Mouse (Mus musculus) heart, embryonic 16.5 days (tissue): ENCODE results near the gene Ddr1. TPM values are rescaled to one million over a fixed set of nuclear protein-coding genes. Genes with fewer than 3 reads are reported as not detected.

Experiments
- ATAC-seq: fragments of 200-750 bp; cut with Nextera tagmentation; replicated peaks from 2 replicates; pipeline ENCODE4 v1.8.0; 2017; ENCODE audit warnings: moderate number of reproducible peaks; ENCODE audit not compliant: insufficient read depth, low FRiP score; ENCODE audit errors: extremely low read depth
- H3K27ac ChIP-seq: fragments of 300-500 bp; sonication (generic); 2 replicates; pipeline ENCODE4 v1.5.1; 2014; ENCODE audit warnings: mild to moderate bottlenecking, low read length, control low read depth, moderate library complexity
- H3K27me3 ChIP-seq: fragments of 300-500 bp; sonication (generic); 2 replicates; pipeline ENCODE4 v1.6.1; 2014; ENCODE audit warnings: low read length, mixed read lengths; ENCODE audit not compliant: control insufficient read depth, insufficient read depth
- H3K36me3 ChIP-seq: fragments of 300-500 bp; sonication (generic); 2 replicates; pipeline ENCODE4 v1.6.1; 2014; ENCODE audit not compliant: control insufficient read depth, insufficient read depth
- H3K4me1 ChIP-seq: fragments of 300-500 bp; sonication (generic); 2 replicates; pipeline ENCODE4 v1.6.1; 2014; ENCODE audit warnings: low read length, mixed read lengths; ENCODE audit not compliant: control insufficient read depth, insufficient read depth
- H3K4me2 ChIP-seq: fragments of 300-500 bp; sonication (generic); 2 replicates; pipeline ENCODE4 v1.6.1; 2014; ENCODE audit warnings: low read depth, mild to moderate bottlenecking, control low read depth, low read length
- H3K4me3 ChIP-seq: fragments of 300-500 bp; sonication (generic); 2 replicates; pipeline ENCODE4 v1.5.1; 2014; ENCODE audit warnings: mild to moderate bottlenecking, control low read depth, low read length
- H3K9ac ChIP-seq: fragments of 300-500 bp; sonication (generic); 2 replicates; pipeline ENCODE4 v1.6.1; 2014; ENCODE audit warnings: low read length, control low read depth
- H3K9me3 ChIP-seq: fragments of 300-500 bp; sonication (generic); replicated peaks from 2 replicates; pipeline ENCODE4 v1.6.1; 2016; ENCODE audit warnings: low read length; ENCODE audit not compliant: control insufficient read depth
- WGBS: fragments of 180-500 bp; shearing (Covaris S2); extraction: QIAGEN DNeasy Blood & Tissue Kit; methylation state at CpG from one replicate; pipeline ENCODE4 v1.1.7; 2014; 5-methylcytosine and 5-hydroxymethylcytosine counted together
- polyA plus RNA-seq: library from polyadenylated mRNA; unstranded; fragments of >200 nt; fragmentation: Nextera tagmentation; extraction: Ambion mirVana; gene quantifications from 2 replicates; pipeline ENCODE4 v1.2.1, GENCODE M21; 2015

Gene Ddr1
- 110 and 129 TPM in 2 replicates for polyA plus RNA-seq

- peak within 1 kb of the TSS; percentile 51 for H3K4me3 ChIP-seq
- H3K9me3 ChIP-seq, result no peaks in the 10 kb centered on the region
- no peaks in the 10 kb centered on the region for H3K27me3 ChIP-seq
- no peak for ATAC-seq
- H3K27ac ChIP-seq, result peak within 1 kb of the TSS; percentile 92
- H3K36me3 ChIP-seq, result no peaks in the 10 kb centered on the region
- H3K4me2 ChIP-seq, result peak within 1 kb of the TSS; percentile 71
- peaks cover 46% of the 10 kb centered on the region for H3K4me1 ChIP-seq
- WGBS, result 12% methylated on average over 19 of the region's 19 CpGs
- H3K9ac ChIP-seq, result peak within 1 kb of the TSS; percentile 75
Measured at GRCm38 (mm10) chr17:35704621-35705464, at the start of gene Ddr1. Gene Ddr1, minus strand, starts transcription at chr17:35704621.

GRCm38 (mm10) chr17:35753668-35754067, 49.2 kb upstream of the Ddr1 start:
- H3K27ac ChIP-seq, result no peak overlapping the region
- peaks cover 7% of the 10 kb centered on the region for H3K4me1 ChIP-seq
- 94% methylated on average over 7 of the region's 7 CpGs for WGBS
- H3K4me3 ChIP-seq, result no peak overlapping the region
- H3K36me3 ChIP-seq, result no peaks in the 10 kb centered on the region
- H3K27me3 ChIP-seq, result no peaks in the 10 kb centered on the region
- ATAC-seq, result no peak
- H3K9ac ChIP-seq, result no peak overlapping the region
- no peak overlapping the region for H3K4me2 ChIP-seq
- no peaks in the 10 kb centered on the region for H3K9me3 ChIP-seq

GRCm38 (mm10) chr17:35752221-35752811, 47.9 kb upstream of the Ddr1 start:
- H3K27ac ChIP-seq, result no peak overlapping the region
- no peak overlapping the region for H3K9ac ChIP-seq
- ATAC-seq, result no peak
- no peaks in the 10 kb centered on the region for H3K36me3 ChIP-seq
- no peaks in the 10 kb centered on the region for H3K27me3 ChIP-seq
- H3K4me1 ChIP-seq, result peaks cover 5% of the 10 kb centered on the region
- H3K9me3 ChIP-seq, result no peaks in the 10 kb centered on the region
- H3K4me3 ChIP-seq, result no peak overlapping the region
- 55% methylated on average over 7 of the region's 7 CpGs for WGBS
- H3K4me2 ChIP-seq, result no peak overlapping the region

- no peak for ATAC-seq
- Histone ChIP-seq H3K4me1 (peaks cover 5% of the 10 kb centered on the region), H3K27me3 (no peaks in the 10 kb centered on the region), H3K4me2 (no peak overlapping the region), H3K4me3 (no peak overlapping the region), H3K27ac (no peak overlapping the region), H3K9me3 (no peaks in the 10 kb centered on the region), H3K36me3 (no peaks in the 10 kb centered on the region), H3K9ac (no peak overlapping the region)
- WGBS, result 23% methylated on average over 10 of the region's 10 CpGs
Measured at GRCm38 (mm10) chr17:35749685-35750084, 45.3 kb upstream of the Ddr1 start.

GRCm38 (mm10) chr17:35744361-35744760, 39.9 kb upstream of the Ddr1 start:
- H3K36me3 ChIP-seq, result no peaks in the 10 kb centered on the region
- 94% methylated on average over 2 of the region's 2 CpGs for WGBS
- H3K9ac ChIP-seq, result no peak overlapping the region
- H3K4me2 ChIP-seq, result no peak overlapping the region
- no peaks in the 10 kb centered on the region for H3K9me3 ChIP-seq
- no peak overlapping the region for H3K4me3 ChIP-seq
- ATAC-seq, result no peak
- no peaks in the 10 kb centered on the region for H3K27me3 ChIP-seq
- no peak overlapping the region for H3K27ac ChIP-seq
- no peaks in the 10 kb centered on the region for H3K4me1 ChIP-seq

GRCm38 (mm10) chr17:35742948-35743347, 38.5 kb upstream of the Ddr1 start:
- no peak overlapping the region for H3K27ac ChIP-seq
- no peaks in the 10 kb centered on the region for H3K4me1 ChIP-seq
- H3K9ac ChIP-seq, result no peak overlapping the region
- 67% methylated on average over 3 of the region's 3 CpGs for WGBS
- H3K36me3 ChIP-seq, result no peaks in the 10 kb centered on the region
- ATAC-seq, result no peak
- no peak overlapping the region for H3K4me3 ChIP-seq
- H3K4me2 ChIP-seq, result no peak overlapping the region
- H3K9me3 ChIP-seq, result no peaks in the 10 kb centered on the region
- no peaks in the 10 kb centered on the region for H3K27me3 ChIP-seq

GRCm38 (mm10) chr17:35741589-35742226, 37.3 kb upstream of the Ddr1 start:
- Histone ChIP-seq H3K9me3 (no peaks in the 10 kb centered on the region), H3K27me3 (no peaks in the 10 kb centered on the region), H3K9ac (no peak overlapping the region), H3K4me2 (no peak overlapping the region), H3K36me3 (no peaks in the 10 kb centered on the region), H3K4me3 (no peak overlapping the region), H3K4me1 (0 out of 2 replicates have a peak, but pooled peaks cover 2% of the 10 kb centered on the region), H3K27ac (no peak overlapping the region)
- WGBS, result 78% methylated on average over 9 of the region's 9 CpGs
- ATAC-seq, result no peak

GRCm38 (mm10) chr17:35740276-35740880, 36.0 kb upstream of the Ddr1 start:
- no peaks in the 10 kb centered on the region for H3K9me3 ChIP-seq
- H3K4me1 ChIP-seq, result 0 out of 2 replicates have a peak, but pooled peaks cover 2% of the 10 kb centered on the region
- no peak overlapping the region for H3K9ac ChIP-seq
- no peaks in the 10 kb centered on the region for H3K36me3 ChIP-seq
- no peak overlapping the region for H3K4me3 ChIP-seq
- H3K27me3 ChIP-seq, result no peaks in the 10 kb centered on the region
- WGBS, result 67% methylated on average over 5 of the region's 5 CpGs
- H3K27ac ChIP-seq, result no peak overlapping the region
- no peak overlapping the region for H3K4me2 ChIP-seq
- no peak for ATAC-seq
